Mouse (Mus musculus): Measurements from ENCODE around the gene Olfr1510. TPM values are rescaled to one million over a fixed set of nuclear protein-coding genes. Genes with fewer than 3 reads are reported as not detected.

Gene Olfr1510
- total and polyA plus RNA-seq, 2 experiments from 2014 or later: not detected

GRCm38 (mm10) chr14:52379068-52379467 is 35.1 kb downstream of the Olfr1510 start, which contains the start of gene Olfr1512:
Olfr1512 (minus strand) TSS chr14:52379168.
- no peak for DNase-seq
- no peak for ATAC-seq
- no peak for TF ChIP-seq CTCF (IDR thresholded peaks at IDR 0.05; ENCODE audit: low read depth)
- no peak within 1 kb of the TSS for H3K4me2 ChIP-seq (ENCODE audit: low read depth)
- no peaks in the 10 kb centered on the region for H3K27me3 ChIP-seq (ENCODE audit: insufficient read depth, low read length)
- 79% methylated on average over 2 of the region's 2 CpGs for WGBS
- H3K4me1 ChIP-seq (ENCODE audit: insufficient read depth): no peaks in the 10 kb centered on the region
- H3K4me3 ChIP-seq (ENCODE audit: low read depth, low read length): no peak within 1 kb of the TSS
- no peaks in the 10 kb centered on the region for H3K9me3 ChIP-seq (ENCODE audit: low read length)
- H3K9ac ChIP-seq: no peak within 1 kb of the TSS
- H3K36me3 ChIP-seq (ENCODE audit: insufficient read depth): no peaks in the 10 kb centered on the region
- no peak within 1 kb of the TSS for H3K27ac ChIP-seq (ENCODE audit: low read depth, low read length)

- Histone ChIP-seq H3K27ac (ENCODE audit: low read depth, low read length) (no peak overlapping the region), H3K4me1 (ENCODE audit: insufficient read depth) (no peaks in the 10 kb centered on the region), H3K36me3 (ENCODE audit: insufficient read depth) (no peaks in the 10 kb centered on the region), H3K9me3 (ENCODE audit: low read length) (no peaks in the 10 kb centered on the region), H3K27me3 (ENCODE audit: insufficient read depth, low read length) (no peaks in the 10 kb centered on the region), H3K4me3 (ENCODE audit: low read depth, low read length) (no peak overlapping the region), H3K4me2 (ENCODE audit: low read depth) (no peak overlapping the region), H3K9ac (no peak overlapping the region)
- ATAC-seq: peak; percentile 48; the same call in 1 of the 2 replicates
- WGBS: 69% methylated on average over 3 of the region's 3 CpGs
- no peak for TF ChIP-seq CTCF (IDR thresholded peaks at IDR 0.05; ENCODE audit: low read depth)
- DNase-seq: peak; percentile 2
These were observed 45.4 kb downstream of the Olfr1510 start for GRCm38 (mm10) chr14:52368741-52369140.

Other genes starting within 250 kb of the Olfr1510 start
- gene Supt16, start 217.0 kb downstream of the Olfr1510 start, total RNA-seq (2014; rRNA removed): 41.9 and 56.9 TPM in 2 replicates
- gene Supt16, start 217.0 kb downstream of the Olfr1510 start, polyA plus RNA-seq (2015; fragmentation: Nextera tagmentation; extraction: Ambion mirVana): 31.0 and 39.1 TPM in 2 replicates
- 88.3 and 93.8 TPM in 2 replicates for gene Chd8, start 156.6 kb downstream of the Olfr1510 start, total RNA-seq (2014; rRNA removed)
- gene Chd8, start 156.6 kb downstream of the Olfr1510 start, polyA plus RNA-seq (2015; fragmentation: Nextera tagmentation; extraction: Ambion mirVana): 19.2 and 26.7 TPM in 2 replicates
- gene Tox4, start 135.2 kb downstream of the Olfr1510 start, total RNA-seq (2014; rRNA removed): 54.2 and 56.6 TPM in 2 replicates
- 46.0 and 48.7 TPM in 2 replicates for gene Tox4, start 135.2 kb downstream of the Olfr1510 start, polyA plus RNA-seq (2015; fragmentation: Nextera tagmentation; extraction: Ambion mirVana)
- 43.3 and 55.0 TPM in 2 replicates for gene Rab2b, start 134.8 kb downstream of the Olfr1510 start, total RNA-seq (2014; rRNA removed)
- 36.5 and 46.2 TPM in 2 replicates for gene Rab2b, start 134.8 kb downstream of the Olfr1510 start, polyA plus RNA-seq (2015; fragmentation: Nextera tagmentation; extraction: Ambion mirVana)
- gene Mettl3, start 109.2 kb downstream of the Olfr1510 start, total RNA-seq (2014; rRNA removed): 22.7 and 25.6 TPM in 2 replicates
- 16.9 and 24.0 TPM in 2 replicates for gene Mettl3, start 109.2 kb downstream of the Olfr1510 start, polyA plus RNA-seq (2015; fragmentation: Nextera tagmentation; extraction: Ambion mirVana)
- 51.2 and 71.7 TPM in 2 replicates for gene Sall2, start 85.6 kb downstream of the Olfr1510 start, total RNA-seq (2014; rRNA removed)
- gene Sall2, start 85.6 kb downstream of the Olfr1510 start, polyA plus RNA-seq (2015; fragmentation: Nextera tagmentation; extraction: Ambion mirVana): 23.0 and 29.2 TPM in 2 replicates
- not detected in 2 replicates for gene Olfr1513, start 58.0 kb downstream of the Olfr1510 start, total RNA-seq (2014; rRNA removed)
- gene Olfr1513, start 58.0 kb downstream of the Olfr1510 start, polyA plus RNA-seq (2015; fragmentation: Nextera tagmentation; extraction: Ambion mirVana): not detected in 2 replicates
- gene Olfr1512, start 35.2 kb downstream of the Olfr1510 start, total RNA-seq (2014; rRNA removed): not detected in 2 replicates
- not detected in 2 replicates for gene Olfr1512, start 35.2 kb downstream of the Olfr1510 start, polyA plus RNA-seq (2015; fragmentation: Nextera tagmentation; extraction: Ambion mirVana)
- gene Olfr1511, start 17.0 kb downstream of the Olfr1510 start, total RNA-seq (2014; rRNA removed): not detected in 2 replicates
- gene Olfr1511, start 17.0 kb downstream of the Olfr1510 start, polyA plus RNA-seq (2015; fragmentation: Nextera tagmentation; extraction: Ambion mirVana): not detected in 2 replicates
- not detected in 2 replicates for gene Olfr1509, start 28.6 kb upstream of the Olfr1510 start, total RNA-seq (2014; rRNA removed)
- gene Olfr1509, start 28.6 kb upstream of the Olfr1510 start, polyA plus RNA-seq (2015; fragmentation: Nextera tagmentation; extraction: Ambion mirVana): not detected in 2 replicates
- gene Olfr1508, start 53.1 kb upstream of the Olfr1510 start, total RNA-seq (2014; rRNA removed): not detected in 2 replicates
- gene Olfr1508, start 53.1 kb upstream of the Olfr1510 start, polyA plus RNA-seq (2015; fragmentation: Nextera tagmentation; extraction: Ambion mirVana): not detected in 2 replicates
- not detected in 2 replicates for gene Olfr1507, start 81.4 kb upstream of the Olfr1510 start, total RNA-seq (2014; rRNA removed)
- not detected in 2 replicates for gene Olfr1507, start 81.4 kb upstream of the Olfr1510 start, polyA plus RNA-seq (2015; fragmentation: Nextera tagmentation; extraction: Ambion mirVana)